Mouse (Mus musculus) heart, embryonic 13.5 days (tissue): ENCODE results near the gene Jam2. TPM values are rescaled to one million over a fixed set of nuclear protein-coding genes. Genes with fewer than 3 reads are reported as not detected.

Experiments
- ATAC-seq: fragments of 200-750 bp; cut with Nextera tagmentation; 2 replicates; pipeline ENCODE4 v1.8.0; 2017; ENCODE audit warnings: moderate TSS enrichment; ENCODE audit not compliant: insufficient number of reproducible peaks, low FRiP score, low TSS enrichment; ENCODE audit errors: extremely low read depth
- H3K27ac ChIP-seq: fragments of 300-500 bp; sonication (generic); replicated peaks from 2 replicates; pipeline ENCODE4 v1.5.1; 2015; ENCODE audit warnings: moderate library complexity, mild to moderate bottlenecking, inconsistent platforms
- H3K27me3 ChIP-seq: fragments of 300-500 bp; sonication (generic); replicated peaks from 2 replicates; pipeline ENCODE4 v1.6.1; 2015; ENCODE audit warnings: mild to moderate bottlenecking, inconsistent platforms
- H3K36me3 ChIP-seq: fragments of 300-500 bp; sonication (generic); 2 replicates; pipeline ENCODE4 v1.6.1; 2015; ENCODE audit warnings: mild to moderate bottlenecking, inconsistent platforms
- H3K4me1 ChIP-seq: fragments of 300-500 bp; sonication (generic); 2 replicates; pipeline ENCODE4 v1.6.1; 2015; ENCODE audit warnings: inconsistent platforms
- H3K4me2 ChIP-seq: fragments of 300-500 bp; sonication (generic); 2 replicates; pipeline ENCODE4 v1.6.1; 2015; ENCODE audit warnings: inconsistent platforms, mild to moderate bottlenecking, moderate library complexity
- H3K4me3 ChIP-seq: fragments of 300-500 bp; sonication (generic); 2 replicates; pipeline ENCODE4 v1.5.1; 2015; ENCODE audit warnings: moderate library complexity, mild to moderate bottlenecking, inconsistent platforms
- H3K9ac ChIP-seq: fragments of 300-500 bp; sonication (generic); 2 replicates; pipeline ENCODE4 v1.6.1; 2015; ENCODE audit warnings: inconsistent platforms, mild to moderate bottlenecking, moderate library complexity
- H3K9me3 ChIP-seq: fragments of 300-500 bp; sonication (generic); 2 replicates; pipeline ENCODE4 v1.6.1; 2016; ENCODE audit warnings: inconsistent platforms
- WGBS: fragments of 180-500 bp; shearing (Covaris S2); methylation state at CpG from one replicate; pipeline ENCODE4 v1.1.7; 2015; ENCODE audit warnings: mixed read lengths; 5-methylcytosine and 5-hydroxymethylcytosine counted together
- polyA plus RNA-seq: library from polyadenylated mRNA; unstranded; fragments of >200 nt; fragmentation: Nextera tagmentation; extraction: Ambion mirVana; gene quantifications from 2 replicates; pipeline ENCODE4 v1.2.1, GENCODE M21; 2015

The Jam2 gene
- 4.5 and 6.4 TPM in 2 replicates for polyA plus RNA-seq

DNA sequence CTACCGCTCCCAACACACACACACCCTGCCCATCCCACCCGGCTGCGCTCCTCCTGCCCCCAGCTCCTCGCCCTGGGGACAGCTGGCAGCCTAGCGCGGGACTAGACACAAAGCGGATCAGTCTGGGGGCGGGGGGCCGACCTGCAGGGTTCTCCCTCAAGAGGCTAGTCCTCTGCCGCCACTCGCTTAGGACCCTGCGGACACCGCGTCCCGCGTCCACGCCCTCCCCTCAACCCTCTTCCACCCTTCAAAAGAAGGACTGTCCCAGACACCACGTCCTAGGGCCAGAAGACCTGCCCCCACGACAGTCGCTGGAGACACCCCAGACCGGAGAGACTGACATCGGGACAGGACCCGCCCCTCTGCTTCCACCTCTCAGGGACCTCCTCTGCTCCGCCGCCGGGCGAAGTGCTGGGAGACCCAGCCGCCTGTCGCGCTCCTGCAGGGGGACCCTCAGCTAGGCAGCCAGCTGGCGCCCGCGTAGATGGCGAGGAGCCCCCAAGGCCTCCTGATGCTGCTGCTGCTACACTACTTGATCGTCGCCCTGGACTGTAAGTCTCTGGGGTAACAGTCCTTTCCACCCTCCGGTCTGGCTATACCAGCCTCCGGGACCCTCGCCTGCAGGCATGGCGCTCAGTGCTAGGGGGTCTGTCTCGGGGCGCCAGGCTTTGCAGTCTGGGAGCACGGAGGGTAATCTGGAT lies at the start of gene Jam2:
TSS of gene Jam2 (plus strand) at position 121 of the 701 bp plus-strand sequence.
- Histone ChIP-seq H3K9ac (peak within 1 kb of the TSS; percentile 75), H3K9me3 (0 out of 2 replicates have a peak, but pooled peaks cover under 1% of the 10 kb centered on the region), H3K27ac (peak within 1 kb of the TSS; percentile 21; the same call in 1 of the 2 replicates), H3K27me3 (peaks cover 20% of the 10 kb centered on the region), H3K4me2 (peak within 1 kb of the TSS; percentile 94), H3K4me3 (peak within 1 kb of the TSS; percentile 72), H3K4me1 (peaks cover 8% of the 10 kb centered on the region), H3K36me3 (no peaks in the 10 kb centered on the region)
- ATAC-seq, result peak; percentile 73; the same call in 1 of the 2 replicates
- WGBS, result under 1% methylated on average over 43 of the region's 43 CpGs

DNA sequence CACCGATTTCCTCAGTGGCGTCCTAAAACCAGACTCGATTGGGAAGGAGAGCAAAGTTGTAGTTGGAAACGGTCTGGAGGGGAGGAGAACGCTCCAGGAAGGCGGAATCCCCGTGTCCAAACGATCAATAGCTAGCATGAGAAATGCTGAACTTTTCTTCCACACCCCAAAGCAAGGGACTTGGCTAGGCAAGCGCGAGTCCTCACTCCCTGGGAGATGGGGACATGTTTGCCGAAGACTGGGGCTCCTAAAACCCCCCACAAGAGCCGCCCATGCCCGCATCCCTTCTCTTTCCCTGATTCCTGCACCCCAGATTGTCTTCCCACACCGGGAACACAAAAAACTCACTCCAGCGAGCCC lies 39.1 kb upstream of the Jam2 start:
- peak overlapping the region; percentile 87 for H3K9ac ChIP-seq
- no peak overlapping the region for H3K27ac ChIP-seq
- under 1% methylated on average over 15 of the region's 15 CpGs for WGBS
- peaks cover 15% of the 10 kb centered on the region for H3K4me1 ChIP-seq
- peak overlapping the region; percentile 75 for H3K4me2 ChIP-seq
- H3K27me3 ChIP-seq, result no peaks in the 10 kb centered on the region
- peak overlapping the region; percentile 89 for H3K4me3 ChIP-seq
- peaks cover 27% of the 10 kb centered on the region for H3K36me3 ChIP-seq
- ATAC-seq, result no peak
- H3K9me3 ChIP-seq, result no peaks in the 10 kb centered on the region

- Histone ChIP-seq H3K27me3 (no peaks in the 10 kb centered on the region), H3K4me3 (peak within 1 kb of the TSS; percentile 89), H3K4me1 (peaks cover 15% of the 10 kb centered on the region), H3K9ac (peak within 1 kb of the TSS; percentile 87), H3K36me3 (peaks cover 21% of the 10 kb centered on the region), H3K27ac (peak within 1 kb of the TSS; percentile 71), H3K4me2 (peak within 1 kb of the TSS; percentile 75), H3K9me3 (no peaks in the 10 kb centered on the region)
- WGBS, result under 1% methylated on average over 66 of the region's 66 CpGs
- ATAC-seq, result peak; percentile 96
These were observed 38.5 kb upstream of the Jam2 start, which contains the start of gene Mrpl39 for GRCm38 (mm10) chr16:84735166-84736105. Mrpl39 (minus strand) TSS chr16:84735742.

GRCm38 (mm10) chr16:84737358-84737757 lies 36.6 kb upstream of the Jam2 start:
- Histone ChIP-seq H3K4me1 (peaks cover 15% of the 10 kb centered on the region), H3K4me2 (no peak overlapping the region), H3K27me3 (no peaks in the 10 kb centered on the region), H3K4me3 (no peak overlapping the region), H3K27ac (no peak overlapping the region), H3K9ac (no peak overlapping the region), H3K36me3 (peaks cover 3% of the 10 kb centered on the region; the same call in 1 of the 2 replicates), H3K9me3 (no peaks in the 10 kb centered on the region)
- WGBS, result 75% methylated on average over 3 of the region's 3 CpGs
- no peak for ATAC-seq

- no peak for ATAC-seq
- Histone ChIP-seq H3K4me1 (no peaks in the 10 kb centered on the region), H3K4me3 (no peak overlapping the region), H3K27ac (no peak overlapping the region), H3K4me2 (no peak overlapping the region), H3K36me3 (no peaks in the 10 kb centered on the region), H3K9ac (no peak overlapping the region), H3K27me3 (0 out of 2 replicates have a peak, but pooled peaks cover 4% of the 10 kb centered on the region), H3K9me3 (no peaks in the 10 kb centered on the region)
- 58% methylated on average over 10 of the region's 10 CpGs for WGBS
These were observed 29.0 kb upstream of the Jam2 start for GRCm38 (mm10) chr16:84744703-84745490.

- Histone ChIP-seq H3K4me3 (no peak overlapping the region), H3K27me3 (0 out of 2 replicates have a peak, but pooled peaks cover 4% of the 10 kb centered on the region), H3K9ac (no peak overlapping the region), H3K36me3 (no peaks in the 10 kb centered on the region), H3K9me3 (0 out of 2 replicates have a peak, but pooled peaks cover under 1% of the 10 kb centered on the region), H3K4me2 (no peak overlapping the region), H3K4me1 (no peaks in the 10 kb centered on the region), H3K27ac (no peak overlapping the region)
- ATAC-seq, result no peak
- WGBS, result 65% methylated on average over 6 of the region's 6 CpGs
These were observed 28.1 kb upstream of the Jam2 start for GRCm38 (mm10) chr16:84745721-84746306.

DNA sequence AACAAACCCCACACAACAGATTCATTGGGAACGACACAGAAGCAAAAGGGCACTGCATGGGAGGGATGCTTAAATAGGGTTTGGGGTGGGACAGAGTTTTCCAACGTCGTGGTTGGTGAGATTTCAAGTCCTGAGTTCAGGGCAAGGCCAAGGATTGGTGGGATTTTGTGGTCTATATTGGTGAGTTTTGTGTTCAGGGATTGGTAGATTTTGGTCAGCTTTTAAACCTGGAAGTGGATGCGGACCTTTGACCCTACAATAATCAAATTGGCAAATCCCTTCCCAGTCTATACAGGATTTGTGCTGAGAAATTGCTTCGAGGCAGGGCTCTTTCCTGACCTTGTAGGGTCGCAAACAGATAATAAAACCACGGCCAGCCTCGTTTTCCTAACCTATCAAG lies 6.0 kb upstream of the Jam2 start:
- H3K36me3 ChIP-seq, result no peaks in the 10 kb centered on the region
- H3K4me2 ChIP-seq, result no peak overlapping the region
- no peak overlapping the region for H3K27ac ChIP-seq
- 69% methylated on average over 8 of the region's 8 CpGs for WGBS
- no peak for ATAC-seq
- H3K4me3 ChIP-seq, result no peak overlapping the region
- H3K9ac ChIP-seq, result no peak overlapping the region
- peaks cover under 1% of the 10 kb centered on the region for H3K4me1 ChIP-seq
- peaks cover 3% of the 10 kb centered on the region; the same call in 1 of the 2 replicates for H3K27me3 ChIP-seq
- H3K9me3 ChIP-seq, result no peaks in the 10 kb centered on the region

- H3K9me3 ChIP-seq, result no peaks in the 10 kb centered on the region
- H3K4me3 ChIP-seq, result no peak overlapping the region
- H3K4me1 ChIP-seq, result peaks cover 8% of the 10 kb centered on the region
- ATAC-seq, result no peak
- no peak overlapping the region for H3K27ac ChIP-seq
- no peak overlapping the region for H3K9ac ChIP-seq
- 64% methylated on average over 4 of the region's 4 CpGs for WGBS
- no peaks in the 10 kb centered on the region for H3K36me3 ChIP-seq
- peaks cover 3% of the 10 kb centered on the region; the same call in 1 of the 2 replicates for H3K27me3 ChIP-seq
- H3K4me2 ChIP-seq, result no peak overlapping the region
These were observed 4.7 kb upstream of the Jam2 start for GRCm38 (mm10) chr16:84769182-84769581.

DNA sequence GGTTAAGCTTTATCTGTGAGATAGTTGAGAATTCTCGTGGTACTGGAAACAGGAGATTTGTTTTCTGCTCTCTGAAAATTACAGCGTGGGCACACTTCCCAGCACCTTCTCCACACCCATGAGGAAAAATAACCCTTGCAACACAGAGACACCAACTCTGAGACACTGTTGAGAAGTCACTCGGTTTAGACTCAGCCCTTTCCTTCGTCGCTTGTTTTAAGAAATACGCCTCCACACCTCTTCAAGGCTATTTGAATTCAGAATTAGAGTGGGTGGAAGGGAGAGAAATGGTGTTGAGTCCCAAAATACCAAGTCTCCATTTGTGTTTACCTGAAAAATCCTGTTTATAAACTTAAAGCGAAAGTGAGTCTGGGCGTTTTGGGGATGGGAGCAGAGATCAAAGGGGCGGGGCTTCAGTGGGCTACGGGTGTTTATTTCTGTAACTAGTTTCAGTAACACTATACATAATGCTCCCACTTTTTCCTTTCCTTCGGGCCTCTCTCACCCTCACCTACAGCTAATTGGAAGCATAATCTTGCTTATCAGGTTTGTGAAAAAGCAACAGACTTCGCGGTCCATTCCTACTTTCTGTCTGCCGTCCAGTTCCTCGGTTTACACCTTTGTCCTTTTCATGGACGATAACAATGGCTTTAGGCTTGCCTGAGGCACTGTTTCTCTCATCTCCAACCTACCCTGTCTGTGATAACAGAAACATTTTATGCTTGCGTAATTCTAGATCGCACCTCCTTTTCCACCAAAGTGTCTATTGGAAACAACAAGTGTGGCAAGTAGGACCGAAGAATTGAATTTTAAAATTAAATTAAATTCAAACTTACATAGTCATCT lies 4.1 kb upstream of the Jam2 start:
- peaks cover 8% of the 10 kb centered on the region for H3K4me1 ChIP-seq
- 78% methylated on average over 19 of the region's 19 CpGs for WGBS
- H3K9ac ChIP-seq, result no peak overlapping the region
- H3K4me2 ChIP-seq, result no peak overlapping the region
- H3K4me3 ChIP-seq, result no peak overlapping the region
- no peak overlapping the region for H3K27ac ChIP-seq
- H3K9me3 ChIP-seq, result no peaks in the 10 kb centered on the region
- ATAC-seq, result no peak
- H3K27me3 ChIP-seq, result peaks cover 3% of the 10 kb centered on the region; the same call in 1 of the 2 replicates
- no peaks in the 10 kb centered on the region for H3K36me3 ChIP-seq

DNA sequence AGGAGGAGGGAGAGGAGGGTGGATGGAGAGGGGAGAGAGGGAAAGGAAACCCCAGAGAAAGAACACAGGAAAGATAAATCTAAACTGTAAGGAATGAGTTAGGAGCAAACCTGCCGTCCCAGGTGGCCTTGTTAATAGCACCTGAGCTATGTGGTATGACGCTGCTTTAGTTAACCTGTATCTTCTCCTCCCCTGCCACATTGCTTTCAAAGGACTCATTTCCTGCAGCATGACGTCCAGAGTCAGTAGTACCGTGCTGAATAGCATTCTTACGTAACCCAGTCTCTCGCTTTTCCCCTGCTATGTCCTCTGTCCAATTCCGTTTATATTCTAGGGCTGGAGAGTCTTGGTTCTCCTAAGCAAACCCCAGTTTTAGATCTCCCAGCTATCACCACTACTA lies 3.0 kb upstream of the Jam2 start:
- no peaks in the 10 kb centered on the region for H3K9me3 ChIP-seq
- no peak overlapping the region for H3K4me2 ChIP-seq
- peaks cover 8% of the 10 kb centered on the region for H3K4me1 ChIP-seq
- H3K36me3 ChIP-seq, result no peaks in the 10 kb centered on the region
- no peak overlapping the region for H3K4me3 ChIP-seq
- 69% methylated on average over 7 of the region's 7 CpGs for WGBS
- no peak overlapping the region for H3K27ac ChIP-seq
- peaks cover 12% of the 10 kb centered on the region for H3K27me3 ChIP-seq
- no peak overlapping the region for H3K9ac ChIP-seq
- no peak for ATAC-seq
